Mouse (Mus musculus) embryonic fibroblast, embryonic 13.5 days (primary cell): ENCODE data around the gene Gm42417.

Experiments used
- CTCF ChIP-seq: IDR thresholded peaks from 2 replicates; pipeline ENCODE4 v1.5.1; 2011; ENCODE audit warnings: mild to moderate bottlenecking, control low read depth, low read length, moderate library complexity, borderline replicate concordance; ENCODE audit not compliant: insufficient read depth
- POLR2A ChIP-seq: IDR thresholded peaks from 2 replicates; pipeline ENCODE4 v1.6.1; 2011; ENCODE audit warnings: low read depth, mild to moderate bottlenecking, control low read depth, low read length, moderate library complexity

DNA sequence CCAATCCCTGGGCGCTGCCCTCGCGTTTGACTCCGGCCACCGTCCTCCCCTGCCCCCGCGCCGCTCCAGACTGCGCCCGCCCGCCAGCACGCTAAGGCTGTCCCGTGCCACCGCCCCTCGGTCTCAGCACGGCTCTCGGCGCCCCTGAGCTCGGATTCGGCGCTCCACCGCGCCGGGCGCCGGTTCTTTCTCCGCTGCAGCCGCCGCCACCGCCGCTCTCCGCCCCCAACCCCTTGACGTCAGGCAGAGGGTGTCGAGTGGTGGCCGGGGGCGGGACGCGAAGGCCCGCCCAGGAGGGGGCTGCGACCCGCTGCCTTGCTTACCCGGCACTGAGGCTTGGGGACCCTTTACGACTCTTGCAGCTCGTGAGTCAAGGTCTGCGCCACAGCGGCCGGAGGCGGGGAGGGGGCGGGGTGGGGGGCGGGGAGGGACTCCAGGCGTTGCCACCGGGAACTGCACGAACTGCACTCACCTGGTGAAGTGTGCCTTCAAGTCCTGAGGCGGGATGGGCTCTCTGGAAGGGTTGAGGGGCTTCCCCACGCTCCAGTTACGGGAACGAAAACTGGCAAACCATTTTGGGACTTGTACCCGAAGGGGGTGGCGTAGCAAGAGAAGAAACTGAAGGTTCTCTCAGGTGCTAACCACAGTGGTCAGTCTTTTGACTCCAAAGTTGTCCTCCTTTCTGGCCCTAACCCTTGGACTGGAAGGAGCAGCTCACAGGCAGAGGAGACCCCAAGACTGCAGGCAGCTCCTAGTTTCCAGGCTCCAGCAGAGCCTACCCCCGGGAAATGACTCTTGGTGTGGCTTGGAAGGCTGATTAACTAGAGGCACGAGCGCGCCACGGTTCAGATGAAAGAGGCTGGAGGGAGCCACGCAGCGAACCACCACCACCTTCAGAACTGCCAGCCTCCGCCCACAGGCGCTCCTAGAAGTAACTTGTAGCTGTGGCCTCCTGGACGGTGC is 19.1 kb upstream of the Gm42417 start, which contains the start of gene Sema4c:
- TF ChIP-seq CTCF = no peak
- peak; percentile 61 for TF ChIP-seq POLR2A
